Mouse (Mus musculus): Measurements from ENCODE around the gene Lax1. TPM values are rescaled to one million over a fixed set of nuclear protein-coding genes. Genes with fewer than 3 reads are reported as not detected.

Gene Lax1
- polyA plus RNA-seq (2015; fragmentation: Nextera tagmentation; extraction: Ambion mirVana): 27.3 and 29.4 TPM in 2 replicates

GRCm38 (mm10) chr1:133689897-133690296, at the start of gene Lax1:
Gene Lax1 (minus strand): TSS chr1:133690108.
- DNase-seq (ENCODE audit: low spot score): peak; percentile 88

- DNase-seq (ENCODE audit: low spot score): no peak
Observed at GRCm38 (mm10) chr1:133736664-133737063, 46.8 kb upstream of the Lax1 start.

- peak; percentile 43 for DNase-seq (ENCODE audit: low spot score)
Observed at GRCm38 (mm10) chr1:133735995-133736652, 46.2 kb upstream of the Lax1 start.

GRCm38 (mm10) chr1:133732814-133733213, 42.9 kb upstream of the Lax1 start:
- no peak for DNase-seq (ENCODE audit: low spot score)

GRCm38 (mm10) chr1:133728339-133728738, 38.4 kb upstream of the Lax1 start:
- no peak for DNase-seq (ENCODE audit: low spot score)

GRCm38 (mm10) chr1:133720342-133720741, 30.4 kb upstream of the Lax1 start:
- DNase-seq (ENCODE audit: low spot score): peak; percentile 18

GRCm38 (mm10) chr1:133718786-133719185, 28.9 kb upstream of the Lax1 start:
- DNase-seq (ENCODE audit: low spot score): no peak

- no peak for DNase-seq (ENCODE audit: low spot score)
Observed at GRCm38 (mm10) chr1:133718296-133718695, 28.4 kb upstream of the Lax1 start.

GRCm38 (mm10) chr1:133716464-133716863, 26.6 kb upstream of the Lax1 start:
- DNase-seq (ENCODE audit: low spot score): peak; percentile 87

GRCm38 (mm10) chr1:133715191-133715590, 25.3 kb upstream of the Lax1 start:
- no peak for DNase-seq (ENCODE audit: low spot score)

- no peak for DNase-seq (ENCODE audit: low spot score)
Observed at GRCm38 (mm10) chr1:133713009-133713370, 23.1 kb upstream of the Lax1 start.

- DNase-seq (ENCODE audit: low spot score): no peak
Observed at GRCm38 (mm10) chr1:133712288-133713008, 22.5 kb upstream of the Lax1 start.

- DNase-seq (ENCODE audit: low spot score): peak; percentile 86
Observed at GRCm38 (mm10) chr1:133711376-133711775, 21.5 kb upstream of the Lax1 start.

GRCm38 (mm10) chr1:133710895-133711294, 21.0 kb upstream of the Lax1 start:
- DNase-seq (ENCODE audit: low spot score): no peak

- DNase-seq (ENCODE audit: low spot score): peak; percentile 62
Observed at GRCm38 (mm10) chr1:133709292-133709691, 19.4 kb upstream of the Lax1 start.

GRCm38 (mm10) chr1:133701824-133702223, 11.9 kb upstream of the Lax1 start:
- peak; percentile 53 for DNase-seq (ENCODE audit: low spot score)

- DNase-seq (ENCODE audit: low spot score): no peak
Observed at GRCm38 (mm10) chr1:133697935-133698620, 8.2 kb upstream of the Lax1 start.

- DNase-seq (ENCODE audit: low spot score): no peak
Observed at GRCm38 (mm10) chr1:133695901-133696300, 6.0 kb upstream of the Lax1 start.

- peak; percentile 39 for DNase-seq (ENCODE audit: low spot score)
Observed at GRCm38 (mm10) chr1:133694876-133695275, 5.0 kb upstream of the Lax1 start.

- no peak for DNase-seq (ENCODE audit: low spot score)
Observed at GRCm38 (mm10) chr1:133694301-133694700, 4.4 kb upstream of the Lax1 start.

- DNase-seq (ENCODE audit: low spot score): no peak
Observed at GRCm38 (mm10) chr1:133693536-133694114, 3.7 kb upstream of the Lax1 start.

- DNase-seq (ENCODE audit: low spot score): no peak
Observed at GRCm38 (mm10) chr1:133692195-133692594, 2.3 kb upstream of the Lax1 start.
